Mouse (Mus musculus) erythroblast, embryonic 14.5 days (primary cell): Measurements from ENCODE around the gene Clasrp.

ENCODE experiments used
- GATA1 ChIP-seq: IDR thresholded peaks from 2 replicates; pipeline ENCODE4 v1.6.1; 2012; ENCODE audit warnings: low read length, inconsistent platforms, mixed read lengths
- TAL1 ChIP-seq: IDR thresholded peaks from 3 replicates; pipeline ENCODE4 v1.6.1; 2012; ENCODE audit warnings: low read length, inconsistent platforms, mixed read lengths

DNA sequence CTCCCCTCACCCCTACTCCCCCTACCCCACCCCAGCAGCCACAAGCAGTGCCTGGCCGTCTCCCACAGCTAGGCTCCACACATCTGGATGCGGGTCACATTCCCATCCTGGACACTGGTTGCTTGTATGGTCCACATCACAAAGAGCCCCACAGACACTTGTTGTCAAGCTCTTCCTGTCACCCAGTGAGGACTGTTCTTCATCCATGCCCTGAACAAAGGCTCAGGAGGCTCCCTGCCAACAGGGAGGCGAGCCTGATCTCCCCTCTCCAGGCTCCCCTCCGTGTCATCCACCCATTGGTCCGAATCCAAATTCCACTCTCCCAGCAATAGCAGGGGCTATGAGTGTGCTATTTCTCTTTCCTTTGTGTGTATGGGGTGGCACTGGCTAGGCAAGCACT, 3.7 kb downstream of the Clasrp start:
- TF ChIP-seq GATA1 (no peak), TAL1 (no peak)
